Mouse (Mus musculus) CH12.LX (cell line): ENCODE results near the gene Entpd3. TPM values are rescaled to one million over a fixed set of nuclear protein-coding genes. Genes with fewer than 3 reads are reported as not detected.

Experiments
- DNase-seq: peaks from one replicate; pipeline ENCODE4 v3.0.0-alpha.2; 2013; ENCODE audit errors: extremely low read depth
- H3K27ac ChIP-seq: 2 replicates; pipeline ENCODE4 v1.5.1; 2012; ENCODE audit warnings: low read depth, mild to moderate bottlenecking, control low read depth, moderate library complexity; ENCODE audit not compliant: insufficient read depth
- H3K27me3 ChIP-seq: replicated peaks from 2 replicates; pipeline ENCODE3; 2012; ENCODE audit warnings: inconsistent platforms
- H3K36me3 ChIP-seq, 2 experiments: replicated peaks in 1 of 2; 2 replicates each; pipeline versions ENCODE3 to v1.6.1; 2012; ENCODE audit warnings: inconsistent platforms in 1 of 2, low read length in 1 of 2, mild to moderate bottlenecking in 1 of 2, mixed read lengths in 1 of 2, moderate library complexity in 1 of 2; ENCODE audit not compliant: control insufficient read depth in 1 of 2, insufficient read depth in 1 of 2
- H3K4me1 ChIP-seq, 2 experiments: 2 replicates each; pipeline ENCODE4 v1.6.1; 2012; ENCODE audit warnings: inconsistent platforms in 1 of 2, moderate library complexity in 1 of 2; ENCODE audit not compliant: insufficient read depth in 2 of 2, control insufficient read depth in 1 of 2
- H3K4me2 ChIP-seq: 2 replicates; pipeline ENCODE4 v1.6.1; 2012; ENCODE audit warnings: low read depth, mild to moderate bottlenecking, control low read depth; ENCODE audit not compliant: poor library complexity, insufficient read depth, severe bottlenecking
- H3K4me3 ChIP-seq, 3 experiments: fragments of 150-350 bp in 1 of 3; sonication (generic) in 1 of 3; replicated peaks in 1 of 3; 2 replicates each; pipeline versions ENCODE3 to v1.5.1; 2011 to 2012; ENCODE audit warnings: low read depth in 2 of 3, low read length in 2 of 3, mild to moderate bottlenecking in 2 of 3, moderate library complexity in 2 of 3, control low read depth in 1 of 3, improper control_type of control experiment in 1 of 3, inconsistent platforms in 1 of 3, mixed read lengths in 1 of 3; ENCODE audit not compliant: poor library complexity in 1 of 3
- H3K79me2 ChIP-seq: replicated peaks from 2 replicates; pipeline ENCODE4 v1.6.1; 2012; ENCODE audit warnings: mild to moderate bottlenecking, moderate library complexity; ENCODE audit not compliant: control insufficient read depth, poor library complexity, insufficient read depth, severe bottlenecking; ENCODE audit errors: extremely low read depth
- H3K9ac ChIP-seq: 2 replicates; pipeline ENCODE4 v1.6.1; 2012; ENCODE audit warnings: low read depth, mild to moderate bottlenecking, control low read depth, moderate library complexity; ENCODE audit not compliant: insufficient read depth
- H3K9me3 ChIP-seq: replicated peaks from 2 replicates; pipeline ENCODE3; 2012; ENCODE audit warnings: low read length, inconsistent platforms, mixed read lengths
- CHD1 ChIP-seq: IDR thresholded peaks from 2 replicates; pipeline ENCODE4 v1.6.1; 2012; ENCODE audit warnings: low read depth, low read length, improper control_type of control experiment, inconsistent platforms
- CTCF ChIP-seq, 2 experiments: IDR thresholded peaks in 1 of 2; conservative IDR thresholded peaks in 1 of 2; 2 replicates each; pipeline ENCODE4 v1.5.1; 2011 to 2012; ENCODE audit warnings: low read depth in 2 of 2, low read length in 2 of 2, improper control_type of control experiment in 1 of 2, inconsistent platforms in 1 of 2, mild to moderate bottlenecking in 1 of 2, moderate library complexity in 1 of 2
- EP300 ChIP-seq: IDR thresholded peaks from 2 replicates; pipeline ENCODE4 v1.6.1; 2011; ENCODE audit warnings: low read length, improper control_type of control experiment
- ETS1 ChIP-seq: conservative IDR thresholded peaks from 2 replicates; pipeline ENCODE4 v1.6.1; 2012; ENCODE audit warnings: low read depth, mild to moderate bottlenecking, inconsistent platforms, low read length, improper control_type of control experiment, moderate library complexity
- GABPA ChIP-seq: IDR thresholded peaks from 2 replicates; pipeline ENCODE4 v1.6.1; 2012; ENCODE audit warnings: low read depth, low read length, improper control_type of control experiment, inconsistent platforms; ENCODE audit not compliant: insufficient replicate concordance
- IRF4 ChIP-seq: IDR thresholded peaks from 2 replicates; pipeline ENCODE4 v1.6.1; 2014; ENCODE audit warnings: low read depth, mild to moderate bottlenecking, inconsistent platforms, low read length, improper control_type of control experiment
- JUN ChIP-seq: IDR thresholded peaks from 2 replicates; pipeline ENCODE4 v1.6.1; 2011; ENCODE audit warnings: low read depth, mild to moderate bottlenecking, low read length, improper control_type of control experiment, moderate library complexity; ENCODE audit not compliant: insufficient read depth
- JUND ChIP-seq: conservative IDR thresholded peaks from 2 replicates; pipeline ENCODE4 v1.6.1; 2011; ENCODE audit warnings: low read depth, low read length, improper control_type of control experiment
- KAT2A ChIP-seq: IDR thresholded peaks from 2 replicates; pipeline ENCODE4 v1.6.1; 2012; ENCODE audit warnings: low read length, improper control_type of control experiment, inconsistent platforms; ENCODE audit not compliant: insufficient replicate concordance
- MAX ChIP-seq: IDR thresholded peaks from 2 replicates; pipeline ENCODE4 v1.6.1; 2011; ENCODE audit warnings: low read length, improper control_type of control experiment
- MAZ ChIP-seq: IDR thresholded peaks from 2 replicates; pipeline ENCODE4 v1.6.1; 2012; ENCODE audit warnings: low read depth, mild to moderate bottlenecking, inconsistent platforms, low read length, improper control_type of control experiment, moderate library complexity
- MXI1 ChIP-seq: IDR thresholded peaks from 2 replicates; pipeline ENCODE4 v1.6.1; 2011; ENCODE audit warnings: mild to moderate bottlenecking, low read depth, low read length, improper control_type of control experiment
- NELFE ChIP-seq: IDR thresholded peaks from 2 replicates; pipeline ENCODE4 v1.6.1; 2011; ENCODE audit warnings: low read depth, low read length, improper control_type of control experiment
- NRF1 ChIP-seq: IDR thresholded peaks from 2 replicates; pipeline ENCODE4 v1.6.1; 2014; ENCODE audit warnings: low read depth, mild to moderate bottlenecking, inconsistent platforms, low read length, improper control_type of control experiment, moderate library complexity
- POLR2A ChIP-seq: IDR thresholded peaks from 2 replicates; pipeline ENCODE4 v1.6.1; 2011; ENCODE audit warnings: low read depth, mild to moderate bottlenecking, improper control_type of control experiment, low read length
- SIN3A ChIP-seq: IDR thresholded peaks from 2 replicates; pipeline ENCODE4 v1.6.1; 2012; ENCODE audit warnings: low read length, improper control_type of control experiment, inconsistent platforms
- TBP ChIP-seq: conservative IDR thresholded peaks from 2 replicates; pipeline ENCODE4 v1.6.1; 2011; ENCODE audit warnings: low read depth, low read length, improper control_type of control experiment
- UBTF ChIP-seq: IDR thresholded peaks from 2 replicates; pipeline ENCODE4 v1.6.1; 2012; ENCODE audit warnings: low read depth, mild to moderate bottlenecking, inconsistent platforms, low read length, improper control_type of control experiment, moderate library complexity
- USF2 ChIP-seq: conservative IDR thresholded peaks from 2 replicates; pipeline ENCODE4 v1.6.1; 2011; ENCODE audit warnings: low read depth, low read length, improper control_type of control experiment
- dilution Hi-C: fragments of 300-500 bp; cut with MboI; formaldehyde crosslinking; loops from 2 replicates; pipeline ENCODE4 v1.14.3; 2020; ENCODE audit warnings: low sequenced_read_pairs; ENCODE audit not compliant: extremely low pct_unique_long_range_greater_than_20kb, extremely low pct_ligation_motif_present
- in situ Hi-C: fragments of 300-500 bp; cut with MboI; formaldehyde crosslinking; loops from 3 replicates; pipeline ENCODE4 v1.14.3; 2019; ENCODE audit warnings: low sequenced_read_pairs, low pct_ligation_motif_present, low pct_unique_long_range_greater_than_20kb, mixed read lengths
- polyA plus RNA-seq: library from polyadenylated mRNA; unstranded; fragments of >175 nt; gene quantifications from 2 replicates; pipeline ENCODE4 v1.2.1, GENCODE M21; 2012; ENCODE audit warnings: low read depth; ENCODE audit not compliant: insufficient read length
- total RNA-seq, 2 experiments: library from RNA; depleted of rRNA; stranded (reverse); fragments of 300-350 nt in 1 of 2; fragments of >200 nt in 1 of 2; gene quantifications; 2 replicates each; pipeline ENCODE4 v1.2.3; 2012 to 2014

Entpd3 gene
- total and polyA plus RNA-seq, 3 experiments, result 0.04 TPM; not detected in 2

DNA sequence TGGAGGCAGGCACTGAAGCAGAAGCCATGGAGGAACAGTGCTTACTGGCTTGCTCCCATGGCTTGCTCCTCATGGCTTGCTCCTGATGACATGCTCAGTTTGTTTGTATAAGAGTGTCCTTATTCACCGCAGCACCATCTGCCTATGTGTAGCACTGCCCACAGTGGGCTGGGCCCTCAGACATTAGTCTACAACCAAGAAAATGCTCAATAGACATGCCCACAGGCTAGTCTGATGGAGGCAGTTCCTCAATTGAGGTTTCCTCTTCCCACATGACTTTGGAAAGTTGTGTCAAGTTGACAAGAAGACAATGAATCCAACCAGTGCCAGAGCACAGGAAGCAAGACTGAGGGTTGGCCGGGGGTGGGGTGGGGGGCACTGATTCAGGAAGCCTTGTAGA, 6.4 kb downstream of the Entpd3 start:
- Histone ChIP-seq H3K4me3 (no peak overlapping the region), H3K9me3 (no peaks in the 10 kb centered on the region), H3K79me2 (no peaks in the 10 kb centered on the region), H3K9ac (no peak overlapping the region), H3K27me3 (peaks cover 10% of the 10 kb centered on the region), H3K4me2 (no peak overlapping the region), H3K27ac (no peak overlapping the region), H3K36me3 (no peaks in the 10 kb centered on the region), H3K4me1 (peaks cover 3 to 7% of the 10 kb centered on the region in 2 experiments; a peak in 1 of 4 replicates)
- DNase-seq, result no peak
- dilution Hi-C loops (no loop called here), in situ Hi-C loops (no loop called here)
- TF ChIP-seq CTCF (conservative IDR thresholded peaks at IDR 0.05 in 1 of 2, IDR thresholded peaks at IDR 0.05 in 1 of 2; ENCODE audit: low read depth in 2 of 2, low read length in 2 of 2), result no peak

DNA sequence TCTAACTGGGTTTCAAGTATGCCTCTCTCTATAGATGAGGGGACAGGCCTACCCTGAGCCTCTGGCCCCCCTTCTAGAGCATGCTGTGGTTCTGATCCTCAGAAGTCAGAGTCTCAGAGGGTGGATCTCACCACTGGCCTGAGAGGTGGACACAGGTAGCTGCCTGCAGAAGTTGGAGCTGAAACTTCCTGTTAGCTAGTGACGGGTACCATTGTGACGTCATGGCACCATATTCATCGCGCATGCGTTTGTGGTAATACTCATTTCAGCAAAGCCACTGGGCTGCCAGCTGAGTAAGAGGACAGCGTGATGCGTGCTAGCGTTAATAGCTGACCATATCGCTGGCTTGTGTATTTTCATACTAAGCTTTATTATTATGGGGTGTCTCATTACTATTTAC, 6.9 kb downstream of the Entpd3 start:
- no peak for DNase-seq
- peaks cover 3 to 7% of the 10 kb centered on the region in 2 experiments; a peak in 1 of 4 replicates for H3K4me1 ChIP-seq
- dilution Hi-C loops, result no loop called here
- TF ChIP-seq EP300 (no peak), POLR2A (no peak), NRF1 (peak; percentile 23; the same call in 1 of the 2 replicates)
- no peak overlapping the region for H3K4me3 ChIP-seq
- in situ Hi-C loops, result no loop called here
- H3K27me3 ChIP-seq, result peaks cover 13% of the 10 kb centered on the region
- no peaks in the 10 kb centered on the region for H3K9me3 ChIP-seq
- no peak overlapping the region for H3K27ac ChIP-seq
- H3K4me2 ChIP-seq, result no peak overlapping the region
- no peaks in the 10 kb centered on the region for H3K79me2 ChIP-seq
- H3K9ac ChIP-seq, result no peak overlapping the region
- no peaks in the 10 kb centered on the region for H3K36me3 ChIP-seq

DNA sequence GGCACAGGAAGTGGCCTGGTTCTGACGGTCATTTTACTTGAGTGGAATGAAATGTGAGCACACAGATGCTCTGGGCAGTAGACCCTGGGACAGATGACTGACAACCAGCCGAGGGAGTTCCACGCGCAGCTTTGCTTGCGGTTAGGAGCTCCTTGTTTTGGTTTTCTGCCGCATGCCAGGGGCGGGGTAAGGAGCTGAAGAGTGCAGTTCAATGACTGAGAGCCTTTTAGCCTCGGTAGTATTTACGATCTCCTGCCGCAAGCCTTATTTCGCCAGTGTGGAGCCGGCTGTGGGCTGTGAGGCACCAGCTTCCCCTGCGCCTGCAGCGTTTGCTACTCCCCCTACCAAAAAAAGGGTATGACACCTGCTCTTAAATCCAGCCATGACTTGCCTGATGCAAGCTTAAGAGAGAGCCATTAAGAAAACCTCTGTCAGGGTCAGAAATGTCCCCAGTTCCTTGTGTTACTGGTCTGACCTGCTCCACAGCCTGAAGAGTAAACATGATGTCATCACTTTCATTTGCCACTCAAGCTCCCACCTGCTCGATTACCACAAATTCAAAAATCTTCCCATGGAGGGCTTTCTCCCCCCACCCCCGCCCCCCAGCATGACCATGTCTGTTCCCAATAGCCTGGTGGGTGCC, 7.5 kb downstream of the Entpd3 start:
- dilution Hi-C loops, result no loop called here
- no peak overlapping the region for H3K4me2 ChIP-seq

DNA sequence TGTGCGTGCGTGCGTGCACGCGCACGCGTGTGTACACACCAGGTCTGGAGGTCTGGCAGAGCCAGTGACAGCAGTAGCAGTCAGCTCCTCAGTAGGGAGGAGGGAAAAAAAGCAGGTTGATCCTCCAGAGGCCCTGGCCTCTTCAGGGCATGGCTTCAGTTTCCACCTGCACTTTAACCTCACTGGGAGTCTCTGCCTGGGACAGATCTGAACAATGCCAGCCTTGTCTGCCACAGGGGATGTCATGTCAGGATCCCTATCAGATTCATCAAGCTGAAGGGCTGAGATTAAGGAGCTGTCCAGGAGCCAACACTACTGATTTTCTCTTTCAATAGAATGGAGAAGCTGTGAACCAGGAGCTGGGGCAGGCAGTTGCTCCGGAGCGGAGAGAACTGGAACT, 11.2 kb downstream of the Entpd3 start:
- in situ Hi-C loops, result no loop called here
- no peak for TF ChIP-seq TBP
- no peak for TF ChIP-seq MAZ
- TF ChIP-seq USF2, result no peak
- no peak for TF ChIP-seq NELFE
- no peak for TF ChIP-seq JUND
- TF ChIP-seq IRF4, result no peak
- TF ChIP-seq UBTF, result no peak
- no peak for TF ChIP-seq MAX
- TF ChIP-seq SIN3A, result no peak
- TF ChIP-seq CTCF (conservative IDR thresholded peaks at IDR 0.05 in 1 of 2, IDR thresholded peaks at IDR 0.05 in 1 of 2; ENCODE audit: low read depth in 2 of 2, low read length in 2 of 2), result no peak
- TF ChIP-seq KAT2A, result no peak
- no peak for TF ChIP-seq JUN
- no peak for TF ChIP-seq ETS1
- no peak for TF ChIP-seq CHD1
- TF ChIP-seq MXI1, result no peak

More for the DNA sequence above, 7.5 kb downstream of the Entpd3 start:
- TF ChIP-seq USF2, result no peak
- no peak for TF ChIP-seq KAT2A
- TF ChIP-seq GABPA, result no peak
- no peak for DNase-seq
- Histone ChIP-seq H3K79me2 (no peaks in the 10 kb centered on the region), H3K9me3 (no peaks in the 10 kb centered on the region), H3K36me3 (no peaks in the 10 kb centered on the region), H3K4me3 (no peak overlapping the region), H3K27ac (no peak overlapping the region), H3K27me3 (peaks cover 14% of the 10 kb centered on the region), H3K9ac (no peak overlapping the region), H3K4me1 (peaks cover under 1 to 4% of the 10 kb centered on the region in 2 experiments; a peak in 1 of 4 replicates)
- in situ Hi-C loops, result no loop called here

More for the DNA sequence above, 11.2 kb downstream of the Entpd3 start:
- H3K4me3 ChIP-seq, result no peak overlapping the region
- no peaks in the 10 kb centered on the region for H3K36me3 ChIP-seq
- no peak for DNase-seq
- dilution Hi-C loops, result no loop called here
- peaks cover 30% of the 10 kb centered on the region for H3K27me3 ChIP-seq
- no peaks in the 10 kb centered on the region for H3K9me3 ChIP-seq
- H3K4me1 ChIP-seq, result no peaks in the 10 kb centered on the region
- no peak overlapping the region for H3K9ac ChIP-seq
- H3K4me2 ChIP-seq, result no peak overlapping the region
- no peak overlapping the region for H3K27ac ChIP-seq
- no peaks in the 10 kb centered on the region for H3K79me2 ChIP-seq
